Mouse (Mus musculus) MEL (cell line): ENCODE data around the gene Il4.

Experiments
- CHD2 ChIP-seq: IDR thresholded peaks from 2 replicates; pipeline ENCODE4 v1.6.1; 2011; ENCODE audit warnings: low read length, improper control_type of control experiment
- CTCF ChIP-seq, 3 experiments: IDR thresholded peaks in 2 of 3; conservative IDR thresholded peaks in 1 of 3; 2 replicates each; pipeline ENCODE4 v1.5.1; 2011 to 2012; ENCODE audit warnings: low read length in 3 of 3, low read depth in 2 of 3, mild to moderate bottlenecking in 2 of 3, improper control_type of control experiment in 1 of 3, inconsistent platforms in 1 of 3, mixed read lengths in 1 of 3, moderate library complexity in 1 of 3; ENCODE audit not compliant: control insufficient read depth in 1 of 3, insufficient read depth in 1 of 3, poor library complexity in 1 of 3, severe bottlenecking in 1 of 3
- EP300 ChIP-seq, 2 experiments: IDR thresholded peaks; 2 replicates each; pipeline ENCODE4 v1.6.1; 2011; ENCODE audit warnings: improper control_type of control experiment in 2 of 2, low read length in 2 of 2, low read depth in 1 of 2, mild to moderate bottlenecking in 1 of 2
- HCFC1 ChIP-seq: IDR thresholded peaks from 2 replicates; pipeline ENCODE4 v1.6.1; 2012; ENCODE audit warnings: low read depth, mild to moderate bottlenecking, inconsistent platforms, low read length, improper control_type of control experiment, moderate library complexity
- JUND ChIP-seq: IDR thresholded peaks from 2 replicates; pipeline ENCODE4 v1.6.1; 2011; ENCODE audit warnings: low read depth, mild to moderate bottlenecking, improper control_type of control experiment, low read length
- MAX ChIP-seq: IDR thresholded peaks from 2 replicates; pipeline ENCODE4 v1.6.1; 2011; ENCODE audit warnings: low read length, improper control_type of control experiment
- MXI1 ChIP-seq: IDR thresholded peaks from 2 replicates; pipeline ENCODE4 v1.6.1; 2011; ENCODE audit warnings: mild to moderate bottlenecking, low read depth, low read length, improper control_type of control experiment
- MYB ChIP-seq: IDR thresholded peaks from 2 replicates; pipeline ENCODE4 v1.6.1; 2011; ENCODE audit warnings: mild to moderate bottlenecking, low read depth, low read length, improper control_type of control experiment
- MYC ChIP-seq: IDR thresholded peaks from 2 replicates; pipeline ENCODE4 v1.6.1; 2011; ENCODE audit warnings: low read depth, mild to moderate bottlenecking, low read length, improper control_type of control experiment, moderate library complexity
- POLR2A ChIP-seq, 2 experiments: IDR thresholded peaks; 2 replicates each; pipeline ENCODE4 v1.6.1; 2011 to 2012; ENCODE audit warnings: low read length in 2 of 2, mild to moderate bottlenecking in 2 of 2, control low read depth in 1 of 2, improper control_type of control experiment in 1 of 2, low read depth in 1 of 2, moderate library complexity in 1 of 2; ENCODE audit not compliant: control insufficient read depth in 1 of 2, insufficient read depth in 1 of 2, poor library complexity in 1 of 2
- TCF12 ChIP-seq: IDR thresholded peaks from 2 replicates; pipeline ENCODE4 v1.6.1; 2014; ENCODE audit warnings: low read depth, mild to moderate bottlenecking, inconsistent platforms, low read length, improper control_type of control experiment, moderate library complexity
- ZC3H11A ChIP-seq: IDR thresholded peaks from 2 replicates; pipeline ENCODE4 v1.6.1; 2012; ENCODE audit warnings: low read depth, mild to moderate bottlenecking, inconsistent platforms, low read length, improper control_type of control experiment
- ZNF384 ChIP-seq: IDR thresholded peaks from 2 replicates; pipeline ENCODE4 v1.6.1; 2012; ENCODE audit warnings: low read depth, mild to moderate bottlenecking, inconsistent platforms, low read length, improper control_type of control experiment

DNA sequence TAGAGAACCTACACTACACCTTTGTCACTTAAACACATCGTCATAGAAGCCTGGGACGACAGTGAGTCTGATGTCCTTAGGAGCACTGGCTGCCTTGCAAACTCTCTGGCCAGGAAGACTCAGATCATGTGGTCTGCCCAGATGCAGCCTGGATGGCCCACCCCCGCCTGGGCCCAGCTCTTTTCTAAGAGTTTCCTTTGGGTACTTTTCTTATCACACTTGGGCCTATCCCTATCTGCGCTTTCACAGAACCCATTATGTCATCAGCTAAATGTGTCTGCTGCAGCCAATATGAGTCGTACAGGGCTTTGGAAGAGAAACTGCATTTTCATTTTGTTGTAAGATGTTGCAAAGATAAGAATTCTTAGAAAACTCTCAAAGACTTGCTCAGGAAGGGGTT, 36.6 kb upstream of the Il4 start:
- TF ChIP-seq POLR2A (IDR thresholded peaks at IDR 0.05; ENCODE audit: control insufficient read depth in 1 of 2, insufficient read depth in 1 of 2, low read depth in 1 of 2, low read length in 2 of 2, poor library complexity in 1 of 2): peak in 1 of 2 experiments; percentile 42; a peak in 2 of 4 replicates
- TF ChIP-seq ZNF384: peak; percentile 29; the same call in 1 of the 2 replicates
- TF ChIP-seq CTCF (IDR thresholded peaks at IDR 0.05 in 2 of 3, conservative IDR thresholded peaks at IDR 0.05 in 1 of 3; ENCODE audit: control insufficient read depth in 1 of 3, insufficient read depth in 1 of 3, low read depth in 2 of 3, low read length in 3 of 3, poor library complexity in 1 of 3, severe bottlenecking in 1 of 3): no peak
- TF ChIP-seq CHD2: 0 out of 2 replicates have a peak, but pooled peaks have one; percentile 28
- TF ChIP-seq JUND: peak; percentile 44; the same call in 1 of the 2 replicates
- peak; percentile 88 to 92 for TF ChIP-seq EP300 (IDR thresholded peaks at IDR 0.05; ENCODE audit: low read depth in 1 of 2, low read length in 2 of 2)
- TF ChIP-seq HCFC1: peak; percentile 66
- TF ChIP-seq MXI1: peak; percentile 69
- peak; percentile 92 for TF ChIP-seq TCF12
- peak; percentile 69; the same call in 1 of the 2 replicates for TF ChIP-seq MAX
- peak; percentile 13; the same call in 1 of the 2 replicates for TF ChIP-seq ZC3H11A
- peak; percentile 84 for TF ChIP-seq MYC
- TF ChIP-seq MYB: peak; percentile 45; the same call in 1 of the 2 replicates
